Mouse (Mus musculus) liver, embryonic 16.5 days (tissue): ENCODE measurements around the gene Lats2. TPM values are rescaled to one million over a fixed set of nuclear protein-coding genes. Genes with fewer than 3 reads are reported as not detected.
"Not testable (repeated sequence)": the region's sequence is repeated elsewhere in the genome, so short reads cannot be mapped to it uniquely, and the experiment has no call there.

Source experiments
- ATAC-seq: fragments of 200-750 bp; cut with Nextera tagmentation; 2 replicates; pipeline ENCODE4 v1.8.0; 2017; ENCODE audit warnings: low read depth, mild to moderate bottlenecking, moderate number of reproducible peaks, moderate library complexity
- H3K27ac ChIP-seq: fragments of 300-500 bp; sonication (generic); 2 replicates; pipeline ENCODE4 v1.5.1; 2014; ENCODE audit warnings: mild to moderate bottlenecking, low read length
- H3K27me3 ChIP-seq: fragments of 300-500 bp; sonication (generic); 2 replicates; pipeline ENCODE4 v1.6.1; 2014; ENCODE audit warnings: low read depth, low read length, mixed read lengths; ENCODE audit not compliant: control insufficient read depth, insufficient read depth
- H3K36me3 ChIP-seq: fragments of 300-500 bp; sonication (generic); 2 replicates; pipeline ENCODE4 v1.6.1; 2014; ENCODE audit warnings: mild to moderate bottlenecking; ENCODE audit not compliant: control insufficient read depth, insufficient read depth
- H3K4me1 ChIP-seq: fragments of 300-500 bp; sonication (generic); 2 replicates; pipeline ENCODE4 v1.6.1; 2014; ENCODE audit warnings: low read depth, low read length, mixed read lengths; ENCODE audit not compliant: control insufficient read depth
- H3K4me2 ChIP-seq: fragments of 300-500 bp; sonication (generic); 2 replicates; pipeline ENCODE4 v1.6.1; 2014; ENCODE audit warnings: low read depth, low read length, mixed read lengths
- H3K4me3 ChIP-seq: fragments of 300-500 bp; sonication (generic); 2 replicates; pipeline ENCODE4 v1.5.1; 2014; ENCODE audit warnings: low read depth, mild to moderate bottlenecking, low read length
- H3K9ac ChIP-seq: fragments of 300-500 bp; sonication (generic); 2 replicates; pipeline ENCODE4 v1.6.1; 2014; ENCODE audit warnings: low read depth, low read length
- H3K9me3 ChIP-seq: fragments of 300-500 bp; sonication (generic); replicated peaks from 2 replicates; pipeline ENCODE4 v1.6.1; 2016; ENCODE audit warnings: low read length; ENCODE audit not compliant: control insufficient read depth
- WGBS: fragments of 180-500 bp; shearing (Covaris S2); extraction: QIAGEN DNeasy Blood & Tissue Kit; methylation state at CpG from one replicate; pipeline ENCODE4 v1.1.7; 2014; ENCODE audit not compliant: insufficient replicate concordance; 5-methylcytosine and 5-hydroxymethylcytosine counted together
- polyA plus RNA-seq: library from polyadenylated mRNA; unstranded; fragments of >200 nt; fragmentation: Nextera tagmentation; extraction: Ambion mirVana; gene quantifications from 2 replicates; pipeline ENCODE4 v1.2.1, GENCODE M21; 2015

Gene Lats2
- polyA plus RNA-seq, 1 experiment from 2014 or later, result 6.1 TPM

GRCm38 (mm10) chr14:57769102-57769501 lies 10.9 kb upstream of the Lats2 start:
- no peak for ATAC-seq
- Histone ChIP-seq H3K27ac (no peak overlapping the region), H3K36me3 (no peaks in the 10 kb centered on the region), H3K4me2 (no peak overlapping the region), H3K4me1 (no peaks in the 10 kb centered on the region), H3K4me3 (no peak overlapping the region), H3K9ac (no peak overlapping the region), H3K27me3 (no peaks in the 10 kb centered on the region), H3K9me3 (no peaks in the 10 kb centered on the region)
- 63% methylated on average over 5 of the region's 5 CpGs for WGBS

- no peak overlapping the region for H3K27ac ChIP-seq
- 66% methylated on average over 10 of the region's 10 CpGs for WGBS
- H3K9ac ChIP-seq, result no peak overlapping the region
- no peaks in the 10 kb centered on the region for H3K9me3 ChIP-seq
- ATAC-seq, result no peak
- H3K4me2 ChIP-seq, result no peak overlapping the region
- no peak overlapping the region for H3K4me3 ChIP-seq
- H3K4me1 ChIP-seq, result peaks cover 22% of the 10 kb centered on the region
- H3K36me3 ChIP-seq, result no peaks in the 10 kb centered on the region
- H3K27me3 ChIP-seq, result no peaks in the 10 kb centered on the region
Measured at GRCm38 (mm10) chr14:57760447-57761412, 2.5 kb upstream of the Lats2 start.

- Histone ChIP-seq H3K4me3 (no peak overlapping the region), H3K4me1 (peaks cover 51% of the 10 kb centered on the region), H3K9me3 (no peaks in the 10 kb centered on the region), H3K27me3 (no peaks in the 10 kb centered on the region), H3K27ac (peak overlapping the region; percentile 25; the same call in 1 of the 2 replicates), H3K36me3 (no peaks in the 10 kb centered on the region), H3K4me2 (no peak overlapping the region), H3K9ac (no peak overlapping the region)
- peak; percentile 42; the same call in 1 of the 2 replicates for ATAC-seq
- 66% methylated on average over 4 of the region's 4 CpGs for WGBS
Measured at GRCm38 (mm10) chr14:57756094-57756493, 2.1 kb downstream of the Lats2 start.

DNA sequence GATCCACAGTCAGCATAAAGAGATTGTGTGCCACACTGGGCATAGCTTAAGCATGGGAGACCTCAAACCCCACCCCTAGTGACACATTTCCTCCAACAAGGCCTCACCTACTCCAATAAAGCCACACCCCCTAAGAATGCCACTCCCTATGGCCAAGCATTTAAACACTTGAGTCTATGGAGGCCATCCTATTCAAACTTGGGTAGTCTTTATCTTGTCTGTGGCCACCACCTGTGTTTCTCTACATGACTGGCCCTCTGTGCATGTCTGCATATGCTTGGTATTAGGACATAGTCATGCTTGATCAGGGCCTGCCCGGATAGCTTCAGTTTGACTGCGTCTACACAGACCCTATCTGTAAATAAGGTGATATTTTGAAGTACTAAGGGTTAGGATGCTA lies 2.5 kb downstream of the Lats2 start:
- H3K27me3 ChIP-seq, result no peaks in the 10 kb centered on the region
- H3K4me3 ChIP-seq, result no peak overlapping the region
- peaks cover 53% of the 10 kb centered on the region for H3K4me1 ChIP-seq
- no peak overlapping the region for H3K9ac ChIP-seq
- H3K27ac ChIP-seq, result peak overlapping the region; percentile 25
- no peaks in the 10 kb centered on the region for H3K9me3 ChIP-seq
- WGBS, result 39% methylated on average over 2 of the region's 2 CpGs
- no peaks in the 10 kb centered on the region for H3K36me3 ChIP-seq
- H3K4me2 ChIP-seq, result no peak overlapping the region
- ATAC-seq, result peak; percentile 52

DNA sequence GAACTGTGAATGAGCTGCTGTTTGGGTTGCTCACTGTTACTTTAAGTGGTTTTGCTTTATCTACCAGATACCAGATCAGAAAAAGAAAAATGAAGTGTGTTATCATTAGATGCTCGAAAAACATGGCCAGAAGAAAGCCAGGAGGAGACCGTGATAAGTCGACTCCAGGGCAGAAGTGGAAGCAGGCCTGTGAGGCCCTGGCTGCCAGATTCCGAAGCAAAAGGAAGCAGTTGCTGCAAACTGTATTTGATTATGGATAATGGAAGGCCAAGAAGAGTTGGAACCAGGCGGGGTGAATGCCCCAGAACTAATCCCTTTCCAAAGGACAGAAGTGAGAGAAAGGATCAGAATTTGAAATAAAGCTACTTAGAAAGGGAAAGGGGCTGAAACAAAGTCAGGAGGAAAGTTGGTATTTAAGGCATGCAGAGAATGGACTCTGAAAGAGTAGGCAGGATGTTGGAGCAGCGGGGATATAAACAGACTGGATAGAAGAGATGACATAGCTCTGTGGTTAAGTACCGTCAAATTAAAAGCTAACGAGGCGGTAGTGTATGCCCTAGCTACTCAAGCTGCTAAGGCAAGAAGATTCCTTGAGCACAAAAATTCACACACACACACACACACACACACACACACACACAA lies 4.7 kb downstream of the Lats2 start:
- no peak overlapping the region for H3K4me3 ChIP-seq
- peak overlapping the region; percentile 24 for H3K4me2 ChIP-seq
- H3K27me3 ChIP-seq, result no peaks in the 10 kb centered on the region
- H3K9ac ChIP-seq, result peak overlapping the region; percentile 49
- peak; percentile 58 for ATAC-seq
- WGBS, result 16% methylated on average over 9 of the region's 9 CpGs
- H3K27ac ChIP-seq, result peak overlapping the region; percentile 81
- H3K36me3 ChIP-seq, result no peaks in the 10 kb centered on the region
- H3K4me1 ChIP-seq, result peaks cover 66% of the 10 kb centered on the region
- H3K9me3 ChIP-seq, result no peaks in the 10 kb centered on the region

DNA sequence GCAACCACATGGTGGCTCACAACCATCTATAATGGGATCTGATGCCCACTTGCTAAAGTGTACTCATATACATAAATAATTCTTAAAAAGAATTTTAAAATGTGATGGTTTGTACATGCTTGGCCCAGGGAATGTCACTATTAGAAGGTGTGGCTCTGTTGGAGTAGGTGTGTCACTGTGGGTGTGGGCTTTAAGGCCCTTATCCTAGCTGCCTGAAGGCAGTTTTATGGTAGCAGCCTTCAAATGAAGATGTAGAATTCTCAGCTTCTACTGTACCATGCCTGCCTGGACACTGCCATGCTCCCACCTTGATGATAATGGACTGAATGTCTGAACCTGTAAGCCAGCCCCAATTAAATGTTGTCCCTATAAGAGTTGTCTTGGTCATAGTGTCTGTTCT lies 7.2 kb downstream of the Lats2 start:
- peak; percentile 78 for ATAC-seq
- H3K4me3 ChIP-seq, H3K9me3 ChIP-seq, H3K36me3 ChIP-seq, H3K27me3 ChIP-seq: not testable (repeated sequence)
- Histone ChIP-seq H3K4me1 (peaks cover 65% of the 10 kb centered on the region), H3K4me2 (peak overlapping the region; percentile 46), H3K9ac (peak overlapping the region; percentile 11; the same call in 1 of the 2 replicates), H3K27ac (peak overlapping the region; percentile 74)

- no peak for ATAC-seq
- Histone ChIP-seq H3K9ac (no peak overlapping the region), H3K4me2 (no peak overlapping the region), H3K27ac (peak overlapping the region; percentile 26), H3K36me3 (no peaks in the 10 kb centered on the region), H3K4me3 (no peak overlapping the region), H3K27me3 (peaks cover 8% of the 10 kb centered on the region), H3K4me1 (peaks cover 61% of the 10 kb centered on the region), H3K9me3 (no peaks in the 10 kb centered on the region)
- WGBS, result 63% methylated on average over 2 of the region's 2 CpGs
Measured at GRCm38 (mm10) chr14:57749501-57749900, 8.7 kb downstream of the Lats2 start.

DNA sequence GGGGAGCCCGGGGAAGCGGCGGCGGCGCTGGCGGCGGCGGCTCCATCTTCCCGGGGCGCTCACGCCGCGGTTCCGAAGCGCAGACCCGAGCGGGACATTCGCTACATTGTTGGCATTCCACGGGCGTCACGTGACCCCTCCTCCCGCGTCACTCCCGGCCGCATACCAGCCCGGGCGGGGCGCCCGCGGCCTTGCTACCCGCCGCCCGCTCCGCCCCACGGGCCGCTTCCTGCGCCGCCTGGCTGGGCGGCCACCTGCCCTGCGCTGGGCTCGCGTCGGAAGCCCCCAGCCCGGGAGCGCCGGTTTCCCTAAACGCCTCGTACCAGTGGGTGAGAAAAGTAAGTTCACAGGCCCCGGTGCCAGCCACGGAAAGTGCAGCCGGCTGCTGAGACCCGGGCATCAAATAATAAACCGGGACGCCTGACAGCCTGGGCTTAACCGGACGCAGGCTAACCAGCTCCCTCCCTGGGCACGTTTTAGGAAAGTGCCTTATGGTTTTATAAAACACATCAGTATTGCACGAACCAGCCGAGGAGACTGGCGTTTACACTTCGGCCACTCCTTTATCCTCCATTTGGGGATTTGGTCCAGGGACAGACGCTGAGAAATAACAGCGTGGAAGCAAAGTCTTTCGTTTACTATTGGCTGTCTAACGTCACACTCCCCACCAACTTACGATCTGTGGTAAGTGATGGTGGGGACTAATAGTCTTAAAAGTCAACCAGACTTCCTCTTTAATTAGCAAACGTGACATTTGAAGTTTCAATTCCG lies 12.0 kb downstream of the Lats2 start, which contains the start of gene Gm49361:
Gm49361 (minus strand) TSS at position 103 of the 771 bp plus-strand sequence.
- peak within 1 kb of the TSS; percentile 83 for H3K4me3 ChIP-seq
- H3K27me3 ChIP-seq, result peaks cover 15% of the 10 kb centered on the region
- H3K9ac ChIP-seq, result peak within 1 kb of the TSS; percentile 86
- peak; percentile 93 for ATAC-seq
- peak within 1 kb of the TSS; percentile 85 for H3K27ac ChIP-seq
- peaks cover 39% of the 10 kb centered on the region for H3K4me1 ChIP-seq
- H3K9me3 ChIP-seq, result no peaks in the 10 kb centered on the region
- no peaks in the 10 kb centered on the region for H3K36me3 ChIP-seq
- H3K4me2 ChIP-seq, result peak within 1 kb of the TSS; percentile 89
- WGBS, result 0% methylated on average over 58 of the region's 68 CpGs
